Mouse (Mus musculus) 416B (cell line): ENCODE data around the gene Ostm1.

ENCODE experiments used
- DNase-seq: peaks from one replicate; pipeline ENCODE4 v3.0.0; 2011; ENCODE audit warnings: low read depth

The Ostm1 gene

DNA sequence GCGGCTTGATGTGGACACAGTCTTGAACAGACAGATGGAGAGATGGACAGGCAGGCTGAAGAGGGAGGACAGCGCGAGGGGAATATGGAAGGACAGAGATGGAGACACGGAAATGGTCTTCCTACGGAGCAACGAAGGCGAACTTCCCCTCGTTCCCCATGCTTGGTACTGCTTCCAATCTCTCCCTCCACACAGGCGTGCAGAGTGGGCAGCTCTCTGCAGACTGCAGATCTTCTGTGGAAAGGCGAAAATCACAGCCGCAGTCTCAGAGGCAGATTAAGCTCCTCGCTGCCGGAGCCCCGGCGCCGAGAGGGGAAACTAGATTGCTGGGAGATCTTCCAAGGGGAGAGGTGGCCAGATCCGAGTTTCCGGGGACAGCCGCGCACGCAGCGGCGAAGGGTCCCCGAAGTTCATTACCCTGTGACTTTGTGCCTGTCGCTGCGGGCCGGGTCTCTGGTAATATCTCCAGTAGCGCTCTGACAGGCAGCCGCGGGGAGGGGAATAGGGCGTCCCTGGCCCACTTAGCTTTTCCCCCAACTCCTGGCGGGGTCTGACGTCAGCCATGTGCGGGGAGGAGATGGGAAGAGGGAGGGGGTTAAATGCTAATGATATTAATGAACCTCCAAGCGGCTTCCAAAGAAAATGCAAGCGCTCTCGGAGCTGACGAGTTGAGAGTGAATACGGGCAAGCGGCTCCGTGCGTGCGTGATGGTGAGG lies at the start of gene Ostm1, which contains the start of gene Nr2e1:
Gene Ostm1 (plus strand): TSS at position 666 of the 716 bp plus-strand sequence.
Gene Nr2e1 (minus strand): TSS at position 476 of the 716 bp plus-strand sequence.
- no peak for DNase-seq

DNA sequence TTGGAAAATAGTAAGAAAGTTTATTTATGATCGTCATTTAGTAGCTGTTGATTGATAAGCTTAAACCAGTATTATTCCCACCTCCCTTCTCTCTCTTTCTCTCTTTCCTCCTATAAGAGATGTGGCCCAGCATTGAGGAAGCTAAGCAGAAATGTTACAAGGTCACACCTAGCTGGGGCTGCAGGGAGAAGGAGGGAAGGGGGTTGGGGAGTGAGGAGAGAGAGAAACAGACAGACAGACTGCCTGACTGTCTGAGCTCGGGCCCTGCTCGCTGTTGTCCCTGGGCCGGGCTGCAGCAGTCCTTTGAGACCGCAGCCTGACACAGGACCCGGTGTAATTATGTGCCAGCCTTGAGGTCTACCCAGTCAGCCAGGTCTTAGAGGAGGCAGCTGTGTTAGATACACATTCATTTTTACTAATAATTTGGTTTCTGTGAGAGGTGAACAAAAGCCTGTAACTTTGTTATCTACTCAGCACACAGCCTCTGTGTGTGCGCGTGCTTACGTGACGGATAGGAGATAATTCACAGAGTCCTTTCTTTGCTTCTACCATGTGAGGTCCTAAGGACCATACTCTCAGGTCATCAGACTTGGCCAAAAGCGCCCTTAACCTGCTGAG lies 49.7 kb upstream of the Ostm1 start:
- no peak for DNase-seq

DNA sequence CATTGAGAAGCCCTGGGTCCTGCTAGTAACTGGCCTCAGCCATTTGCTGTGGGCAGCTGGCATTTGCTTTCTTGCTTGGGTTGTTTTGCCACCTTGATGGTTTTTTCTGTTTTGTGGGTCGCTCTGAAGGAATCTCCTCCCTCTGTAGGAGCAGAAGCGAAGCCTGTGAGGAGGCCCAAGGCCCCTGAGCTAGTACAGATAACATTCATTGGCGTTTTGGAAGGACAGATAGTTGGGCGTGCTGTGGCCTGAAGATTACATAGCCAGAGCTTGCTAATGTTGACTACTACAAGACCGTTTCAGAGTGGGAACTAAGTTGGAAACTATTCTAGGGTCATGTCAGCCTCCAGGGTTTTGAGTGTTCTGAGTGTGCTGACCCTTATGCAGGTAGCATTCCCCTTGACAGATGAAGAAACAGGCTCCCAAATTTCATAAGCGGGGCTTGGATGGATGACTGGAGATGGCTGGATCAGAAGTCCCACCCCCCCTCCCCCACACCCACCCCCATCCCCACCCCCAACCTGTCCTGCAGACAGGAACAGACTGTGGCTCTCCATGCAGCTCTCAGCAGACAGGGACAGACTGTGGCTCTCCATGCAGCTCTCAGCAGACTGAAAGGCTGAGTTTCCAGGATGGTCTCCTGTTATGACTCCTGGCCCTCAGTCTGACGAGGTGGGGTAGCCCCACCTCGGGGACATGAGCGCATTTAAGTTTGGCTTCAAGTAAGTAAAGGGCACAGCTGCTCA lies 45.9 kb upstream of the Ostm1 start:
- no peak for DNase-seq

DNA sequence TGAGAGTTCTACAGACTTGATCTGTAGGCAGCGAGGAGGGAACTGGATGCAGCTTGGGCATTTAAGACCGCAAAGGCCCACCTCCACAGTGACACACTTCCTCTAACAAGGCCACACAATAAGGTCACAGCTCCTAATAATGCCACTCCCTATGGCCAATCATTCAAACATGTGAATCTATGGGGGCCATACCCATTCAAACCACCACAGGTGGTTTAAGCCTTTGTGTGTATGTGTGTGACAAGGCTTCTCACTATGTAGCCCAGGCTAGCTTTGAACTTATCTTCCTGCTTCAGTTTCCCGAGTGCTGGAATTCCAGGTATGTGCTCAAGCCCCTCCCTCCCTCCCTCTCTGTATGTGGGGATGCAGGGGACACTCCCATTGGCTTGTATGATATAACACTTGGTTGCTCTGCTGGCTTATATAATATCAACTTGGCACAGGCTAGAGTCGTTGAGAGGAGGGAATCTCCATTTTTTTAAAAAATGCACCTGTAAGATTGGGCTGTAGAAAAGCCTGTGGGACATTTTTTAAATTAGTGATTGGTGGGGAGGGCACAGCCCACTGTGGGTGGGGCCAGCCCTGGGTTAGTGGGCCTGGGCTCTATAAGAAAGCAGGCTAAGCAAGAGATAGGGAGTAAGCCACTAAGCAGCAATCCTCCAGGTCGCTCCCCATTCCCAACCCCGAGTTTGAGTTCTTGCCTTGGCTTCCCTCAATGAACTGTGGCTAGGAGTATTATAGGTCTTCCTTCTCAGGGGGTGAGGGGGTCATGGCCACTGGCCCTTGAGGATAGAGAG lies 37.7 kb upstream of the Ostm1 start:
- no peak for DNase-seq

DNA sequence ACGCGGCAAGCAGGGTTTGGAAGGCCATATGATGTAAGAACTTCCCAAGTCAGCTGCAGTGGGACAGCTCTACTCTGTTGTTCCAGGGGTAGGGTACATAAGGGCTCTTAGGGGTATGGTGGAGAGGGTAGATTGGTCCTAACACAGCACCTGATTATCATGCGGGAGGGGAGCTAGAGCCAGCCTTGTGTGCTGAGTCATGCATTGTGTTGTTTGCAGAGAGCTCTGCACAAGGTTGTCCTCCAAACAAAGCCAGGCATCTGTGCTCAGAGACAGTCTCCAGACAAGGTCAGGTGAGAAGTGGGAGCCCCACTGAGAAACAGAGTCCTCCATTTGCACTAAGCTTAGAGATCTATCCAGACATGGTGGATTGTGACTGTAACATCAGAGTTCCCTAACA lies 37.1 kb upstream of the Ostm1 start:
- no peak for DNase-seq

DNA sequence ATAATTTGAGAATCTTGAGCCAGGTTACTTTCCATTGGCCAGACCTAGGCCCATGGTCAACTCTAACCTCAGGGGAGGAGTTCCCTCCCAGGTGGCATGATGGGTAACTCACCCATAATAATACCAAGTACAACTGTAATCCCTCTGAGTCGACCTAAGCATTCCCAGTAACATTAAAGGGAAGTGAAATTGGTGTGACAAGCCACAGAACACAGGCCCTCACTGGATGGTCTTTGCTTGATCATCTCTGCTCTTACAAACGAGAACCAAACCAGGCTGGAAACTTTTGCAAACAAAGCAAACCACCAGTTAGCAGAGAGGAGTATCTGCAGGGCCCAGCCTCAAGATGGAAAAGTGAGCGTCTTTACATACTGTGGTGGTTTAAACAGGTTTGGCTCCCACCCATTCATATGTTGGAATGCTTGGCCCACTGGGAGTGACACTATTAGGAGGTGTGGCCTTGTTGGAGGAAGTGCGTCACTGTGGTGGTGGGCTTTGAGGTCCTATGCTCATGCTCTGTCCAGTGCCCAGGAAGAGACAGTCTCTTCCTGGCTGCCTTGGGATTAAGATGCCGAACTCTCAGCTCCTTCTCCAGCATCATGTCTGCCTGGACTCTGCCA lies 23.9 kb upstream of the Ostm1 start:
- DNase-seq = no peak

DNA sequence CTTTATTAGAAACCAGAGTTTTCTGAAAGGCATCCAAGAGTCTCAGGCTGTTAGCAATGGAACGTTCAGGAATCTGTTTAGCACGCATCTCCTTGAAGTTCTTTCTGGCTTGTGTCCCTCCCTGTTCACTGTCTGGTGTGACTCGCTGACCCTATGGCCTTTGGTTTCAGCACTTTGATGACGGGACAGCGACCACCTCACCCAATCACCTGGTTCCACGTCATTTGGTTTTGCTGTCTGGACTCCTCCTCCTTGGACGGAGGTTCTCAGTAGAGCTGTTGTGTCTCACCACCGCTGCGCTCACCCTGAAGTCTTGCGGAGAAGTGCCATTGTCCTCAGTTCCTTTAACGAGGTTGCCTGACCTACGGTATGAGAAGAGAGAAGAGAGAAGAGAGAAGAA lies 21.4 kb upstream of the Ostm1 start:
- DNase-seq = peak; percentile 41

DNA sequence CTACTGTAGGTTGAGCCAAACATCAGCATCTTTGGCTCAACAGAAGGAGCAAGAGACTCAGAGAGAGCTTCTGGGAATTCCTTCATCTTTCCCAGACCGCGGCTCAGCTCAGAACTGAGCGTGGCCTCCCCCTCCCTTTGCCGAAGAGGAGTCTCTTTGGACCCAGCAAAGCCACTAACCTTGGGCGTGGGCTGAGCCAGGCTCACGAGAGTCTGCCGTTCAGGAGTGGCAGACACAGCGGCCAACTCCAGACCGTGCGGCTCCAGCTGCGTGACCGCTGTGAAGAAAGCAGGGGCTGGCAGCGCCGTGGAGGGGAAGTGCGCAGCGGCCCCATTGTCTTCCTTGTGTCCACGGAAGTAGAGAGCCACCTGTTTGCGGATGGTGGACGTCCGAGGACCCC lies 11.1 kb upstream of the Ostm1 start:
- DNase-seq = no peak

DNA sequence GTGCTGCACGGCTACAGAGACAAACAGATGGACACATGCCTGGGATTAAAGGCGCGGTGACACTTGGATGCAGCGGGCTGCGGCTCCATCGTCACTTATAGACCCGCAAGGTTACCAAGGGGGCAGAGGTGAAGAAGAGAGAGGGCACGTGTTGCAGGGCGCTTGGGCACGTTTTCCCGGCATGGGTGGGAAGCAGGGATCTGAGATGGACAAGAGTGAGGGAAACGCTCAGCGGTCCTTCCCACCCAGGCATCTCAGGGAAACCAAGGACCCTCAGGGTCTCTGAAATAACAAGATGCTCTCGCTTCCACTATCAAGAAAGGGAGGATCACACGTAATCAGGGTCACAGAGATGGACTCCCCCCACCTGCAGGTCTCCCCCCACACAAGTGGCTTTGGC lies 10.7 kb upstream of the Ostm1 start:
- no peak for DNase-seq

DNA sequence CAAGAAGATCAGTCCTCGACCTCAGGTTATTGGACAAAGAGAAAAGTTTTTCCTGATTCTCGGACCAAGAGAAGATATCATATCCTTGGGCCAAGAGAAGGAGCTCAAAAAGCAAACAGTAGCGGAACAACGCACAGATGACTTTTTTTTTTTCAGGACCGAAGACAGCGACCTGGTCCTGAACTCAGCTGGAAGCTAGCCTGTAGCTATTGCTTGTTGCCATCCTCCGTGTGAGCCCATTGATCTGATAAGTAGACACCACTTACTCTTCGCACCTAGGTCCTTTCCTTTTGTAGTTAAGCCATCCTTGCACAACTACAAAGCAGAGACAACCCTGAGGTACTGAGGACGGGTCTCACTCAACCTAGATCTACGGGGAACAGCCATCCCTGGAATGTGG lies 9.0 kb upstream of the Ostm1 start:
- no peak for DNase-seq

DNA sequence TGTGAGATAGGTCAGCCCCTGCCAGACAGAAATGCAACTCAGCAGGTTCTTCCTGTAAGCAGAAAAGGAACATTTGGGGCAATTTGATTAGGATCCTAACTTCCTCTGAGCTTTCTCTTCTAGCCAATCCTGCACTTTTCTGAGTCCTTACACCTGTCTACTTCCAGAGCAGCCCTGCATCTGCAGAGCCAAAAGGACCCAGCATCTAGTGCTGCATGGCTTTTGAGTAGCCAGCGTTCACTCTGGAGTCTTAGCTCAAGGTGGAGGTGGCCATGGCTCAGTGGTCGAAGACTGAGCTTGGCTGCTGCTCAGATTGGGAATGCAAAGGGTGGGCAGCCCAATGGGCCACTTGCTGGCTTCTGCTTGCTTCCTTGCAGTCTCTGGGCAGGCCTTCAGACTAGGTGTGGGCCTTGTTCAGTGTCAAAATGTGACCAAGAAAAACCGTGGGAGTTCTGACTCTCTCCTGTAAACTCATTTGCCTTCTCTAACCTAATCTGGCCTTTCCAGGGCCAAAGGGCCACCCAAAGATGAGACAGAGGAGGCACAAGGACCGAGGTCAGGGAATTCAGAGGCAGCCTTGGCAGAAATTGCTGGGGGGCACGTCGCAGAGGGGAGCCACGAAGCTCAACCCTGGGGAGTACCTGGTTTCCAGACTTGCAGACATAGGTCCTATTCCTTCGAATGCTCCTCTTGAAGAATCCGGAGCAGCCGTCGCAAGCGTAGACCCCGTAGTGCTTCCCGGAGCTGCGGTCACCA lies 5.9 kb upstream of the Ostm1 start:
- no peak for DNase-seq

DNA sequence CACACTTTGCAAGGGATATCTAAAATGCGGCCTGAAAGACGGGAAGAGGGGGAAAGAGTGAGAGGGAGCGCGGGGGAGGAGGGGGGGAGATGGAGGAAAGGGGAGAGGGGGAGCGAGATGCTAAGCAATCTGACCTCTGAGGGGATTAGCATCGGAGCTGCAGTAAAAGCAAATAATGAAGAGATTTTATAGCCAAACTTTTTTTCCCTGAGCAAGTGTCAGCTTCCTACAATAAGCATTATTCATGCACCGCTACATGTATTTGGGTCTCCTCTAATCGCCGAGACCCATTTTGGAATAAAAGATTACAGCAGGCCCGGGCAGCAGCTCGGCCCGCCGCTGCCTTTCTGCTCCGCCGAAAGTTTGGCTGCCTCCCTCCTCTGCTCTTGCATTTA lies 5.3 kb upstream of the Ostm1 start:
- no peak for DNase-seq

DNA sequence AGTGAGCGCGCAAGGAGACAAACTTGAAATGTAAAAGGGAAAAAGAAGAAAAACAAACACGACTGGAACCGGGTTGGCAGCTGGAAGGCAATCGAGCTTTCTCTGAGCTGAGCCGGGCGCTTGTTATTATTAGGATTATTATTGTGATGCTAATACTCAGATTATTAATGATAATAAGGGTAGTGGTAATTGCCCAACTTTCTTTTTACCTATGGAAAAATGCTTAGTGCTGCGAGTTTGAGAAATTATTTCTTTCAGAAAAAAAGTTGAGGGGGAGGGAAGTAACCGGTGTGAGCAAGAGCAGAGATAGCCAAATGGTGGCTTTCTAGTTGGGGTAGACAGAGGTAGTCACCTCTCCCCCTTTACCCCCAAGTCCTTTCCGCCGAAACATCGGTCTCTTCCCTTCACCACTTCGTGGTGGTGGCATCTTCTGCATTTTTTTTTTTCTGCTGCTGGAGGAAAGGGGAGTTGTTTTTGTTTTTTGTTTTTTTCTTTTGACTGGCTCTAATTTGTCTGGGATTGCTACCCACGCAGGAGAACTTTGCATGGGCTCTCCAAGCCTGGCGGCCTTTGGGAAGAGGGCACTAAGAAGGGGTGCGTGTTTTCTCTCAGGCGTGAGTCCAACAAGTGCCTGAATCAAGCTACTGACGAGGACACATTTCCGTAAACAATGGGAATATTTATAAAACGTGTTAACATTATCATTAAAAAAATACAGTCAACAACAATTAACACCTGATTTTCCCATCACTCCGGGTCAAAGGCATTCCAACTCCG lies 4.7 kb upstream of the Ostm1 start:
- no peak for DNase-seq

DNA sequence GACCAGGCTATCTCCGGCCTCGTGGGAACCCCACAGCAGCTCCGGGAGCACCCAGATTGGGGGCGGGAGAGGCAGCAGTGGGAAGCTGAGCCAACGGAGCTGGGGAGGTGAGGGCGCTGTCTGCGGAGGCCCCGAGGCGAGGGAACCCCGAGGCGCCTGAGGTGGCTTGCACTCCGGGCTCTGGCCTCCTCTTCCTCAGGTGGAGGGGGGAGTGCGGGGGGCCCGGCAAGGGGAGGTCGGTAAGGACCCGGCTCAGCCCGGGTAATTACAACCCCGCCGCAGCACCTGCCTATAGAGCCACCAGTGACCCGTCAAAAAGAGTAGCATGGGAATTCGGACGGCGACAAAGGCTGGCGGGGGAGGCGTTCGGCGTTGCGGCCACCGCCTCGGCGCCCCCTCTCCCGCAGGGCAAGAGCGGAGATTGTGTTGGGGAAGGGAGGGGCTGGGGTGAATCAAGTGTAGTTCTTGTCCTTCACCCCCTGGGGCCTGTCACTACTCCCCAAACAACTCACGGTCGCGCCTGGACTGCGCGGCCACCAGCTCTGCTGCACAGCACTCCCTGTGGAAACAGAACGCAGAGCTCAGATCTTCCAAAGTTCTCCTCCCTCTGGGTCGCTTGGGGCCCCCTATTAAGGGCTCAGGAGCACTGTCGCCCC lies 4.0 kb upstream of the Ostm1 start:
- DNase-seq = no peak

DNA sequence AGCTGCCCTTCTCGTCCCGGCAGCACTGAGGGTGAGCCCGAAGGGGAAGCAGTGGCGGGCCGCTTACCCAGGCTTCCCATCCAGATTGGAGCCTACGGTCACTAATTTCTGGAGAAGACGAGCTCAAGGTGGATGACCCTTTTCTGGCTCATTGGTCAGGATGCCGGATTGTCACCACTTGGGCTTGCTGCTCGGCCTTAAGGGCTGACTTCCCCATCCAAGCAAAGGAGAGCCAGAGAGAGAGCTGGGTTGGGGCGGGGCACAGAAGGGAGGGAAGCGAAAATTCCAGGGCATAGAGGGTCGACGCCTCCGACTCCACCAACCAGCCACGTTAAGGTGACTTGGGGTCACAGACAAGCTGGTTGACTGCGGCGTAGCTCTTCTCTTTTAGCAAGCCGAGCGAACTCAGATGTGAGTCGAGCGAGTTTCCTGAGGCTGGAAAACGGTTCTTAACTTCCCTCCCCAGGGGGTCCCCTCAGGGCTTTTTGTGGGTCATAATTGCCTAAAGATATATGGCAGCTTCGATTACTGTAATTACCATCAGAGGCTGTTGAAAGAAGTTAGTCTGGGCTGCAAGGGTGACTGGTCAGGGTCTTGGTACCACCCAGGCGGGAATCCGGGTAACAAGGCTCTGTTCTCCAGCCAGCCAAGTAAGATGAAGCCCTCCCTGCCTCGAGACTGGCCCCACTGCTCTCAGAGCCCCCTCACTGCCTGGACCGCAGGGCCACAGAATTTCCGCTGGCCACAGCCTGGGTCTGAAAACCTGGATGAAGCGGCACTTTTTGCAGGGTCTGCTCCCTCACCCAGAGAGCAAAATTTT lies 3.3 kb upstream of the Ostm1 start:
- no peak for DNase-seq

DNA sequence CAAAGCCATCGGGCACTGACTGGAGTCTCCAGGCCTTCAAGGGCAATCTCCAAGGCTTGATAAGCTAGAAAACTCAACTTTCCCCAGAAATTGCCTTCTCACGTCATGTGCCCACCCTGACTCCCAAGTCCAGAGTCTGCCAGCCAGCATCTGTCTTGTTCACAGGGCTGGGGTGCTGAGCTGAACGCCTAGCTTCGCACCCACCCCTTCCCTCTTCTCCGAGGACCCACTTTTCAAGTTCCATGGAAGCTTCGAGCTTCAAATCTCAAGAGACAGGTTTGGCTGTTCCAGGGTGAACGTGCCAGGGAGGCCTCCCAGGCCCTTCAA lies 2.7 kb upstream of the Ostm1 start:
- no peak for DNase-seq

DNA sequence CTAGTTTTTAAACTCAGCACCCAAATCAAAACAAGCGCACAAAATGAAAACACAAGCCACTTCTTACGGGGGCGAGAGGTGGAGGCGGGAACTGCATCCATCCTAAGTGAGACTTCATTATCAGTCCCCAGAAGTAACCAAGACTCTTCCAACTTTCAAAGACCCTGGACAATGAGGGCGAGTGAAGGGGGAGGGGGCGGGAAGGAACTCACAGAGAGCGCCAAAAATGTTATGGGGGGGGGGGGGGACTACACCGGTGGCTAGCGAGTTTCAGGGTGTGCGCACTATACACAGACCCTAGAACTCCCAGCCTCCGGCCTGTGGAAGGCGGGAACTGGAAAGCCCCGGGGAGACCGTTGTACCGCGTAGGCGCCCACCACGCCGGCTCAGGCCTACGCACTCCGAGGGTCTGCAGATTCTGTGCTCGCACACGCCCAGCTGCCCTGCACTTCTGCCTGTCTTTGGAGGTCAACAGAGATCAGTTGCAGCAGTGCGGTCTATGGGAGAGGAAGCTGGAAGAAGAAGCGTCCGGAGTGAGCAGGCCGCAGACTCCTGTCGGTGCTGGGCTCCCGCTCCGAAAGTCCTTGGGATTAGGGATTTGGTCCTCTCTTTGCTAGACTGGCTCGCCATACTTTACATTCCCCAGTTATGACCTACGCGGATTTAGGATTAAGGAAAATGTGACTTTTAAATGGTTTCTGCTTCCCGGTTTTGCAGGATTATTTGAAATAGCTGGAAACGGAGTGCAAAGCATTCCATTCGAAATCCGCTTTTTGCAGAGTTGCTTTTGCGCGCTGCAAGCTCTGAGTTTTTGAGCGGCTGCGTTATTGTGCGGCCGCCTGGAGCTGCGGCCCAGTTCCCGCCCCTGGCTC lies 1.7 kb upstream of the Ostm1 start:
- DNase-seq = no peak

DNA sequence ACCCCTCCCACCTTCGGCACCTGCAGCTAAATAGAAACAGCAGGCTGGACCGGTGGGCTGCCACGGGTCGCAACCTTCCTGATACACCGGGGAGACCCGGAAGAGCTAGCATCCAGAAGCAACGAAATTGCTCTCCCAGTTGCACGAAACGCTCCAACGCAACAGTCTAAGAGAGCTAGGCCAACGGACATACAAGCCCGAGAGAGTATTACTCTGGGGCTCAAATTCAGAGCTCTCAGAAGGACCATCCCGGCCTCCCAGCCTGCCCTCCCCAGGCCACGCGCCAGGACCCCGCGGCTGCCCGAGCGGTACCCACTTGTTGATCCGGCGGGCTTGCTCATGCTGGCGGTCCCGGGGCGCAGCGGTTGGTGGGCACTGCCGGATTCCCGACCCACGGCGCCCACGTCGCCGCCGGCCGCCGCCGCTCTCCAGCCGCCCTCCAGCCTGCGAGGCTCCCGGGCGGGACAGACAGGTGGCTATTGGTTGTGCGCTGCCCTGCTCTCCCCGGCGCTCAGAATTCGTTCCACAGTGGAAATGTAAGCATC lies 984 bp upstream of the Ostm1 start:
- DNase-seq = no peak
